Mouse (Mus musculus) CH12.LX (cell line): ENCODE results near the gene Siglecg.

Experiments
- CTCF ChIP-seq, 2 experiments: IDR thresholded peaks in 1 of 2; conservative IDR thresholded peaks in 1 of 2; 2 replicates each; pipeline ENCODE4 v1.5.1; 2011 to 2012; ENCODE audit warnings: low read depth in 2 of 2, low read length in 2 of 2, improper control_type of control experiment in 1 of 2, inconsistent platforms in 1 of 2, mild to moderate bottlenecking in 1 of 2, moderate library complexity in 1 of 2
- MAZ ChIP-seq: IDR thresholded peaks from 2 replicates; pipeline ENCODE4 v1.6.1; 2012; ENCODE audit warnings: low read depth, mild to moderate bottlenecking, inconsistent platforms, low read length, improper control_type of control experiment, moderate library complexity
- MXI1 ChIP-seq: IDR thresholded peaks from 2 replicates; pipeline ENCODE4 v1.6.1; 2011; ENCODE audit warnings: mild to moderate bottlenecking, low read depth, low read length, improper control_type of control experiment
- USF1 ChIP-seq: IDR thresholded peaks from 2 replicates; pipeline ENCODE4 v1.6.1; 2014; ENCODE audit warnings: low read depth, mild to moderate bottlenecking, inconsistent platforms, low read length, improper control_type of control experiment
- ZNF384 ChIP-seq: IDR thresholded peaks from 2 replicates; pipeline ENCODE4 v1.6.1; 2012; ENCODE audit warnings: low read depth, low read length, improper control_type of control experiment, inconsistent platforms

DNA sequence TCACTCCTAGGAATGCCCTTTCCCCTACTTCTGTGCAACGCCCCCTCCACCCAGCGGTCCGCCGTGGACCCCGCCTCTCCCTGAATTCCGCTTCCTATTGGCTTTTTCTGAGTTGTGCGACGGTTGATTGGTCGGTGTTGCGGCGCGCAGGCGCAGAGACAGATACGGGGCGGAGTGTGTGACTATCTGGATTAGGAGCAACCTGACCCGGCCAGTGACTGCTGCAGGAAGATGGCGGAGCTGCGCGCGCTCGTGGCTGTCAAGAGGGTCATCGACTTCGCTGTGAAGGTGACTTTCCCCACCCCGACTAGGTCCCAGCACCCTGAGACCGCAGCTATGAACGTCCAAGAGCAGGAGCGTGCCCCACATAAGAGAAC is 35.9 kb downstream of the Siglecg start, which contains the start of the genes Etfb and Gm45233:
- TF ChIP-seq MAZ (0 out of 2 replicates have a peak, but pooled peaks have one; percentile 18), CTCF (conservative IDR thresholded peaks at IDR 0.05 in 1 of 2, IDR thresholded peaks at IDR 0.05 in 1 of 2; ENCODE audit: low read depth in 2 of 2, low read length in 2 of 2) (no peak), MXI1 (peak; percentile 74; the same call in 1 of the 2 replicates), ZNF384 (no peak), USF1 (no peak)
